Mouse (Mus musculus) embryonic facial prominence, embryonic 11.5 days (tissue): ENCODE data around the gene Gmppa. TPM values are rescaled to one million over a fixed set of nuclear protein-coding genes. Genes with fewer than 3 reads are reported as not detected.

ENCODE experiments used
- ATAC-seq: fragments of 200-750 bp; cut with Nextera tagmentation; replicated peaks from 2 replicates; pipeline ENCODE4 v1.8.0; 2017; ENCODE audit warnings: low read depth; ENCODE audit not compliant: insufficient number of reproducible peaks, low FRiP score, low TSS enrichment
- DNase-seq: peaks from one replicate; pipeline ENCODE4 v3.0.0-alpha.2; 2015; ENCODE audit warnings: low spot score
- H3K27ac ChIP-seq: fragments of 300-500 bp; sonication (generic); replicated peaks from 2 replicates; pipeline ENCODE4 v1.5.1; 2014; ENCODE audit warnings: mild to moderate bottlenecking, low read depth, low read length, control low read depth
- H3K27me3 ChIP-seq: fragments of 300-500 bp; sonication (generic); 2 replicates; pipeline ENCODE4 v1.6.1; 2014; ENCODE audit warnings: mild to moderate bottlenecking, low read length, moderate library complexity, mixed read lengths; ENCODE audit not compliant: control insufficient read depth, insufficient read depth
- H3K36me3 ChIP-seq: fragments of 300-500 bp; sonication (generic); replicated peaks from 2 replicates; pipeline ENCODE4 v1.6.1; 2014; ENCODE audit warnings: low read depth, mild to moderate bottlenecking, low read length, moderate library complexity, mixed read lengths; ENCODE audit not compliant: control insufficient read depth, insufficient read depth
- H3K4me1 ChIP-seq: fragments of 300-500 bp; sonication (generic); 2 replicates; pipeline ENCODE4 v1.6.1; 2014; ENCODE audit warnings: low read length, mixed read lengths; ENCODE audit not compliant: control insufficient read depth, insufficient read depth
- H3K4me2 ChIP-seq: fragments of 300-500 bp; sonication (generic); 2 replicates; pipeline ENCODE4 v1.6.1; 2014; ENCODE audit warnings: low read depth, mild to moderate bottlenecking, control low read depth, low read length, moderate library complexity
- H3K4me3 ChIP-seq: fragments of 300-500 bp; sonication (generic); 2 replicates; pipeline ENCODE4 v1.5.1; 2014; ENCODE audit warnings: low read depth, low read length, control low read depth
- H3K9ac ChIP-seq: fragments of 300-500 bp; sonication (generic); replicated peaks from 2 replicates; pipeline ENCODE4 v1.6.1; 2014; ENCODE audit warnings: mild to moderate bottlenecking, control low read depth, low read length
- H3K9me3 ChIP-seq: fragments of 300-500 bp; sonication (generic); replicated peaks from 2 replicates; pipeline ENCODE4 v1.6.1; 2016; ENCODE audit warnings: mild to moderate bottlenecking, low read length, inconsistent platforms, mixed read lengths; ENCODE audit not compliant: control insufficient read depth
- WGBS: fragments of 180-500 bp; shearing (Covaris S2); extraction: QIAGEN DNeasy Blood & Tissue Kit; methylation state at CpG from one replicate; pipeline ENCODE4 v1.1.7; 2014; 5-methylcytosine and 5-hydroxymethylcytosine counted together
- polyA plus RNA-seq: library from polyadenylated mRNA; unstranded; fragments of >200 nt; fragmentation: Nextera tagmentation; extraction: Ambion mirVana; gene quantifications from 2 replicates; pipeline ENCODE4 v1.2.1, GENCODE M21; 2014

Gene Gmppa
- polyA plus RNA-seq, 1 experiment from 2014 or later = 38.4 TPM

GRCm38 (mm10) chr1:75451900-75452299 lies 16.2 kb downstream of the Gmppa start:
- ATAC-seq = no peak
- whole genome bisulfite sequencing = 70% methylated on average over 5 of the region's 5 CpGs
- no peaks in the 10 kb centered on the region for H3K36me3 ChIP-seq
- H3K4me3 ChIP-seq = no peak overlapping the region
- DNase-seq = no peak
- H3K4me2 ChIP-seq = no peak overlapping the region
- H3K27me3 ChIP-seq = peaks cover 30% of the 10 kb centered on the region
- H3K9me3 ChIP-seq = no peaks in the 10 kb centered on the region
- no peak overlapping the region for H3K9ac ChIP-seq
- H3K27ac ChIP-seq = no peak overlapping the region
- peaks cover 31% of the 10 kb centered on the region for H3K4me1 ChIP-seq

- Histone ChIP-seq H3K27me3 (peaks cover 16% of the 10 kb centered on the region), H3K9ac (no peak overlapping the region), H3K27ac (no peak overlapping the region), H3K9me3 (no peaks in the 10 kb centered on the region), H3K4me1 (peaks cover 8% of the 10 kb centered on the region), H3K4me2 (no peak overlapping the region), H3K4me3 (no peak overlapping the region), H3K36me3 (no peaks in the 10 kb centered on the region)
- ATAC-seq (no peak), DNase-seq (no peak)
- 60% methylated on average over 3 of the region's 3 CpGs for WGBS
These were observed 19.7 kb downstream of the Gmppa start for GRCm38 (mm10) chr1:75455433-75455832.

GRCm38 (mm10) chr1:75455948-75456347 lies 20.2 kb downstream of the Gmppa start:
- 13% methylated on average over 5 of the region's 5 CpGs for WGBS
- no peak overlapping the region for H3K27ac ChIP-seq
- no peak overlapping the region for H3K9ac ChIP-seq
- H3K4me3 ChIP-seq = no peak overlapping the region
- H3K27me3 ChIP-seq = peaks cover 11% of the 10 kb centered on the region
- H3K36me3 ChIP-seq = no peaks in the 10 kb centered on the region
- ATAC-seq = no peak
- peaks cover 3% of the 10 kb centered on the region for H3K4me1 ChIP-seq
- no peak for DNase-seq
- H3K4me2 ChIP-seq = no peak overlapping the region
- no peaks in the 10 kb centered on the region for H3K9me3 ChIP-seq

- DNase-seq = peak; percentile 60
- 6% methylated on average over 14 of the region's 14 CpGs for WGBS
- no peaks in the 10 kb centered on the region; the same call in none of the 2 replicates for H3K4me1 ChIP-seq
- no peak overlapping the region for H3K9ac ChIP-seq
- no peaks in the 10 kb centered on the region for H3K36me3 ChIP-seq
- H3K9me3 ChIP-seq = no peaks in the 10 kb centered on the region
- H3K27me3 ChIP-seq = peaks cover 7% of the 10 kb centered on the region
- H3K4me3 ChIP-seq = no peak overlapping the region
- no peak overlapping the region for H3K4me2 ChIP-seq
- no peak for ATAC-seq
- H3K27ac ChIP-seq = no peak overlapping the region
These were observed 21.2 kb downstream of the Gmppa start for GRCm38 (mm10) chr1:75456746-75457564.

GRCm38 (mm10) chr1:75457710-75458024 lies 21.9 kb downstream of the Gmppa start:
- Histone ChIP-seq H3K9ac (no peak overlapping the region), H3K27ac (no peak overlapping the region), H3K36me3 (no peaks in the 10 kb centered on the region), H3K27me3 (peaks cover 5% of the 10 kb centered on the region), H3K4me3 (no peak overlapping the region), H3K4me1 (no peaks in the 10 kb centered on the region; the same call in none of the 2 replicates), H3K4me2 (0 out of 2 replicates have a peak overlapping the region, but pooled peaks have one; percentile 2), H3K9me3 (no peaks in the 10 kb centered on the region)
- WGBS = 0% methylated on average over 8 of the region's 10 CpGs
- no peak for ATAC-seq
- no peak for DNase-seq

GRCm38 (mm10) chr1:75458025-75458788 lies 22.5 kb downstream of the Gmppa start:
- Histone ChIP-seq H3K27me3 (no peaks in the 10 kb centered on the region; the same call in 1 of the 2 replicates), H3K4me2 (peak overlapping the region; percentile 76), H3K4me3 (peak overlapping the region; percentile 27), H3K36me3 (no peaks in the 10 kb centered on the region), H3K4me1 (no peaks in the 10 kb centered on the region; the same call in none of the 2 replicates), H3K27ac (peak overlapping the region; percentile 44; the same call in 1 of the 2 replicates), H3K9ac (peak overlapping the region; percentile 51), H3K9me3 (no peaks in the 10 kb centered on the region)
- WGBS = 2% methylated on average over 40 of the region's 42 CpGs
- DNase-seq = peak; percentile 62
- peak; percentile 70 for ATAC-seq

- peak overlapping the region; percentile 51 for H3K9ac ChIP-seq
- H3K9me3 ChIP-seq = no peaks in the 10 kb centered on the region
- H3K27me3 ChIP-seq = no peaks in the 10 kb centered on the region; the same call in 1 of the 2 replicates
- H3K4me1 ChIP-seq = no peaks in the 10 kb centered on the region; the same call in none of the 2 replicates
- H3K36me3 ChIP-seq = no peaks in the 10 kb centered on the region
- WGBS = 21% methylated on average over 23 of the region's 23 CpGs
- peak overlapping the region; percentile 76 for H3K4me2 ChIP-seq
- H3K27ac ChIP-seq = no peak overlapping the region
- DNase-seq = no peak
- H3K4me3 ChIP-seq = peak overlapping the region; percentile 27
- ATAC-seq = no peak
These were observed 23.3 kb downstream of the Gmppa start for GRCm38 (mm10) chr1:75458789-75459684.
